Mouse (Mus musculus): ENCODE measurements at regions not wholly inside any gene's neighbourhood (a gene's known extent, or its start where the extent isn't known, plus 50 kb on each side); places are given as distances from the start of the nearest gene placed in this dataset.

GRCm38 (mm10) chr6:52428489-52429203 lies 115.3 kb downstream of the Evx1 start:
- in situ Hi-C loops (cut with MboI, MseI), result no loop called here

GRCm38 (mm10) chr6:52429204-52429552 lies 115.9 kb downstream of the Evx1 start:
- in situ Hi-C loops (cut with MboI, MseI), result no loop called here

- in situ Hi-C loops (cut with MboI, MseI), result no loop called here
Observed at GRCm38 (mm10) chr6:52433234-52433633, 119.9 kb downstream of the Evx1 start.

GRCm38 (mm10) chr6:52434771-52435170 lies 121.5 kb downstream of the Evx1 start:
- in situ Hi-C loops (cut with MboI, MseI), result no loop called here

GRCm38 (mm10) chr6:52435358-52435757 lies 122.1 kb downstream of the Evx1 start:
- in situ Hi-C loops (cut with MboI, MseI), result no loop called here

- in situ Hi-C loops (cut with MboI, MseI), result no loop called here
Observed at GRCm38 (mm10) chr6:52438366-52438765, 125.1 kb downstream of the Evx1 start.

GRCm38 (mm10) chr6:52439204-52439603 lies 125.9 kb downstream of the Evx1 start:
- in situ Hi-C loops (cut with MboI, MseI), result no loop called here

GRCm38 (mm10) chr6:52440160-52440559 lies 126.9 kb downstream of the Evx1 start:
- in situ Hi-C loops (cut with MboI, MseI), result no loop called here

- in situ Hi-C loops (cut with MboI, MseI), result no loop called here
Observed at GRCm38 (mm10) chr6:52443112-52443984, 130.1 kb downstream of the Evx1 start.

GRCm38 (mm10) chr6:52458828-52459227 lies 145.5 kb downstream of the Evx1 start:
- in situ Hi-C loops (cut with MboI, MseI), result no loop called here

- in situ Hi-C loops (cut with MboI, MseI), result no loop called here
Observed at GRCm38 (mm10) chr6:52461186-52461585, 147.9 kb downstream of the Evx1 start.

GRCm38 (mm10) chr6:52463369-52463768 lies 150.1 kb downstream of the Evx1 start:
- in situ Hi-C loops (cut with MboI, MseI), result no loop called here

- in situ Hi-C loops (cut with MboI, MseI), result no loop called here
Observed at GRCm38 (mm10) chr6:52464571-52464970, 151.3 kb downstream of the Evx1 start.

GRCm38 (mm10) chr6:52465834-52466525 lies 152.7 kb downstream of the Evx1 start:
- in situ Hi-C loops (cut with MboI, MseI), result no loop called here

GRCm38 (mm10) chr6:52470831-52471230 lies 157.5 kb downstream of the Evx1 start:
- in situ Hi-C loops (cut with MboI, MseI), result no loop called here

GRCm38 (mm10) chr6:52471384-52471957 lies 158.2 kb downstream of the Evx1 start:
- in situ Hi-C loops (cut with MboI, MseI), result no loop called here

GRCm38 (mm10) chr6:52472008-52472407 lies 158.7 kb downstream of the Evx1 start:
- in situ Hi-C loops (cut with MboI, MseI), result no loop called here

- in situ Hi-C loops (cut with MboI, MseI), result no loop called here
Observed at GRCm38 (mm10) chr6:52473042-52473589, 159.8 kb downstream of the Evx1 start.

GRCm38 (mm10) chr6:52473924-52474323 lies 160.6 kb downstream of the Evx1 start:
- in situ Hi-C loops (cut with MboI, MseI), result no loop called here

GRCm38 (mm10) chr6:52475676-52476075 lies 162.4 kb downstream of the Evx1 start:
- in situ Hi-C loops (cut with MboI, MseI), result loop anchor here (25.0 kb wide), 1 partner anchor 538 kb away; no protein-coding TSS in a partner anchor

GRCm38 (mm10) chr6:52476907-52477306 lies 163.3 kb downstream of the Hibadh start:
- in situ Hi-C loops (cut with MboI, MseI), result loop anchor here (25.0 kb wide), 1 partner anchor 540 kb away; no protein-coding TSS in a partner anchor
